Mouse (Mus musculus) liver (tissue): ENCODE measurements around the gene Lrp8.

Experiments
- DNase-seq: peaks from one replicate; pipeline ENCODE4 v3.0.0-alpha.2; 2020; ENCODE audit warnings: mixed read lengths

The Lrp8 gene

DNA sequence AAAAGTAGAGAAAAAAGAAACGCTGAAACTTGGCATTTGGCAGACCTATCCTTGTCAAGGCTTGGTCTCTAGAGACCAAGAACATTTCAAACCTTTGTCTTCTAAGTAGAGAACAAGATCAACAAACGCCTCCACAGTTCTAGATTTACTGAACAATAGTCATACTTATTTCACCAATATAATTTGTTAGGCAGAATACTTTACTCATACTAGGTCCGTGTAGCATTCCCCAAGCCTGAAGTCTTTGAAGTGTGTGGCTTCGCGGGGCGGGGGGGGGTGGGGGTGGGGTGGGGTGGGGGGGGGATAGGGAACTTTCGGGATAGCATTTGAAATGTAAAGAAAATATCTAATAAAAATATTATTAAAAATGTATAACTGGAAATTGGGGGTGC, 121.7 kb downstream of the Lrp8 start:
- DNase-seq = no peak
